Mouse (Mus musculus): ENCODE measurements around the gene 1600002K03Rik.
"Not testable (repeated sequence)": the region's sequence is repeated elsewhere in the genome, so short reads cannot be mapped to it uniquely, and the experiment has no call there.

Gene 1600002K03Rik

GRCm38 (mm10) chr10:80186649-80187048 is 13.9 kb downstream of the 1600002K03Rik start:
- no peak for DNase-seq (ENCODE audit: low read depth, low spot score)

- DNase-seq (ENCODE audit: low read depth, low spot score) = no peak
Measured at GRCm38 (mm10) chr10:80187739-80188138, 15.0 kb downstream of the 1600002K03Rik start.

GRCm38 (mm10) chr10:80188453-80189024 is 15.8 kb downstream of the 1600002K03Rik start:
- DNase-seq (ENCODE audit: low read depth, low spot score) = no peak

- no peak for DNase-seq (ENCODE audit: low read depth, low spot score)
Measured at GRCm38 (mm10) chr10:80189999-80190398, 17.3 kb downstream of the 1600002K03Rik start.

- DNase-seq (ENCODE audit: low read depth, low spot score) = no peak
Measured at GRCm38 (mm10) chr10:80190491-80191051, 17.8 kb downstream of the 1600002K03Rik start.

GRCm38 (mm10) chr10:80193976-80194375 is 21.2 kb downstream of the 1600002K03Rik start:
- DNase-seq (ENCODE audit: low read depth, low spot score) = no peak

GRCm38 (mm10) chr10:80194441-80194840 is 21.7 kb downstream of the 1600002K03Rik start:
- DNase-seq (ENCODE audit: low read depth, low spot score) = no peak

GRCm38 (mm10) chr10:80196167-80196566 is 23.4 kb downstream of the 1600002K03Rik start:
- no peak for DNase-seq (ENCODE audit: low read depth, low spot score)

- DNase-seq (ENCODE audit: low read depth, low spot score) = no peak
Measured at GRCm38 (mm10) chr10:80196778-80197581, 24.2 kb downstream of the 1600002K03Rik start.

- peak; percentile 90 for DNase-seq (ENCODE audit: low read depth, low spot score)
Measured at GRCm38 (mm10) chr10:80199440-80200008, 26.8 kb downstream of the 1600002K03Rik start.

- DNase-seq (ENCODE audit: low read depth, low spot score) = no peak
Measured at GRCm38 (mm10) chr10:80200485-80200884, 27.7 kb downstream of the 1600002K03Rik start.

- no peak for DNase-seq (ENCODE audit: low read depth, low spot score)
Measured at GRCm38 (mm10) chr10:80204055-80204454, 31.3 kb downstream of the 1600002K03Rik start.

GRCm38 (mm10) chr10:80207201-80207600 is 34.5 kb downstream of the 1600002K03Rik start:
- DNase-seq (ENCODE audit: low read depth, low spot score) = no peak

GRCm38 (mm10) chr10:80207676-80208075 is 34.9 kb downstream of the 1600002K03Rik start:
- no peak for DNase-seq (ENCODE audit: low read depth, low spot score)

- no peak for DNase-seq (ENCODE audit: low read depth, low spot score)
Measured at GRCm38 (mm10) chr10:80208248-80208647, 35.5 kb downstream of the 1600002K03Rik start.

- DNase-seq (ENCODE audit: low read depth, low spot score) = no peak
Measured at GRCm38 (mm10) chr10:80208841-80209371, 36.2 kb downstream of the 1600002K03Rik start.

GRCm38 (mm10) chr10:80211547-80212103 is 38.9 kb downstream of the 1600002K03Rik start:
- not testable (repeated sequence) for DNase-seq (ENCODE audit: low read depth, low spot score)

GRCm38 (mm10) chr10:80215048-80215772 is 42.5 kb downstream of the 1600002K03Rik start:
- DNase-seq (ENCODE audit: low read depth, low spot score) = no peak

- DNase-seq (ENCODE audit: low read depth, low spot score) = no peak
Measured at GRCm38 (mm10) chr10:80220676-80221075, 47.9 kb downstream of the 1600002K03Rik start.

- not testable (repeated sequence) for DNase-seq (ENCODE audit: low read depth, low spot score)
Measured at GRCm38 (mm10) chr10:80223137-80223536, 50.4 kb downstream of the 1600002K03Rik start.

Measured in 3T3-L1 (cell line).